Mouse (Mus musculus): ENCODE data around the gene Sh3d21. TPM values are rescaled to one million over a fixed set of nuclear protein-coding genes. Genes with fewer than 3 reads are reported as not detected.

Gene Sh3d21
- polyA plus RNA-seq, 1 experiment = 0.27 TPM

GRCm38 (mm10) chr4:126203336-126203895 is 40.1 kb upstream of the Sh3d21 start:
- H3K79me2 ChIP-seq (ENCODE audit: control insufficient read depth, insufficient read depth) = peaks cover 39% of the 10 kb centered on the region
- no peak for TF ChIP-seq MYOG (IDR thresholded peaks at IDR 0.05; ENCODE audit: control insufficient read depth, extremely low read depth, insufficient read length)
- TF ChIP-seq FOSL1 (IDR thresholded peaks at IDR 0.05; ENCODE audit: insufficient read depth, low read length, poor library complexity, severe bottlenecking) = no peak
- no peak for TF ChIP-seq MYOD1 (IDR thresholded peaks at IDR 0.05; ENCODE audit: control insufficient read depth, insufficient read length, low read depth)
- no peak for TF ChIP-seq MAX (IDR thresholded peaks at IDR 0.05)
- TF ChIP-seq CEBPB (IDR thresholded peaks at IDR 0.05; ENCODE audit: low read depth) = no peak
- no peak for TF ChIP-seq CTCF (IDR thresholded peaks at IDR 0.05; ENCODE audit: control insufficient read depth, insufficient read depth, insufficient read length)
- TF ChIP-seq USF1 (IDR thresholded peaks at IDR 0.05; ENCODE audit: low read depth) = no peak
- peak overlapping the region; percentile 24 for H3K4me3 ChIP-seq (ENCODE audit: insufficient read depth, poor library complexity, severe bottlenecking)
- H3K36me3 ChIP-seq (ENCODE audit: control insufficient read depth, insufficient read depth) = peaks cover 13% of the 10 kb centered on the region
- H3K27me3 ChIP-seq (ENCODE audit: control insufficient read depth, insufficient read depth, insufficient read length) = no peaks in the 10 kb centered on the region
- H3ac ChIP-seq (ENCODE audit: control insufficient read depth, insufficient read length, low read depth) = no peak overlapping the region
- peaks cover 38% of the 10 kb centered on the region for H3K79me3 ChIP-seq (ENCODE audit: low read depth)

GRCm38 (mm10) chr4:126202303-126203181 is 39.3 kb upstream of the Sh3d21 start, which contains the start of gene Thrap3:
TSS of gene Thrap3 (minus strand) at chr4:126202760.
- Histone ChIP-seq H3K79me2 (ENCODE audit: control insufficient read depth, insufficient read depth) (peaks cover 48% of the 10 kb centered on the region), H3ac (ENCODE audit: control insufficient read depth, insufficient read length, low read depth) (peak within 1 kb of the TSS; percentile 93), H3K36me3 (ENCODE audit: control insufficient read depth, insufficient read depth) (peaks cover 13% of the 10 kb centered on the region), H3K4me3 (ENCODE audit: insufficient read depth, poor library complexity, severe bottlenecking) (peak within 1 kb of the TSS; percentile 69), H3K27me3 (ENCODE audit: control insufficient read depth, insufficient read depth, insufficient read length) (no peaks in the 10 kb centered on the region), H3K79me3 (ENCODE audit: low read depth) (peaks cover 47% of the 10 kb centered on the region)
- TF ChIP-seq MYOD1 (IDR thresholded peaks at IDR 0.05; ENCODE audit: control insufficient read depth, insufficient read length, low read depth) = no peak
- TF ChIP-seq FOSL1 (IDR thresholded peaks at IDR 0.05; ENCODE audit: insufficient read depth, low read length, poor library complexity, severe bottlenecking) = no peak
- peak; percentile 95 for TF ChIP-seq USF1 (IDR thresholded peaks at IDR 0.05; ENCODE audit: low read depth)
- TF ChIP-seq MAX (IDR thresholded peaks at IDR 0.05) = peak; percentile 71
- TF ChIP-seq CEBPB (IDR thresholded peaks at IDR 0.05; ENCODE audit: low read depth) = no peak
- TF ChIP-seq MYOG (IDR thresholded peaks at IDR 0.05; ENCODE audit: control insufficient read depth, extremely low read depth, insufficient read length) = no peak

GRCm38 (mm10) chr4:126201514-126202302 is 38.4 kb upstream of the Sh3d21 start:
- peaks cover 16% of the 10 kb centered on the region for H3K36me3 ChIP-seq (ENCODE audit: control insufficient read depth, insufficient read depth)
- H3K79me2 ChIP-seq (ENCODE audit: control insufficient read depth, insufficient read depth) = peaks cover 56% of the 10 kb centered on the region
- H3ac ChIP-seq (ENCODE audit: control insufficient read depth, insufficient read length, low read depth) = peak overlapping the region; percentile 93
- H3K4me3 ChIP-seq (ENCODE audit: insufficient read depth, poor library complexity, severe bottlenecking) = peak overlapping the region; percentile 69
- no peaks in the 10 kb centered on the region for H3K27me3 ChIP-seq (ENCODE audit: control insufficient read depth, insufficient read depth, insufficient read length)
- TF ChIP-seq USF1 (IDR thresholded peaks at IDR 0.05; ENCODE audit: low read depth) (no peak), FOSL1 (IDR thresholded peaks at IDR 0.05; ENCODE audit: insufficient read depth, low read length, poor library complexity, severe bottlenecking) (no peak), MAX (IDR thresholded peaks at IDR 0.05) (peak; percentile 4)
- H3K79me3 ChIP-seq (ENCODE audit: low read depth) = peaks cover 55% of the 10 kb centered on the region

GRCm38 (mm10) chr4:126200656-126201055 is 37.4 kb upstream of the Sh3d21 start:
- Histone ChIP-seq H3K4me3 (ENCODE audit: insufficient read depth, poor library complexity, severe bottlenecking) (peak overlapping the region; percentile 69), H3K79me3 (ENCODE audit: low read depth) (peaks cover 66% of the 10 kb centered on the region), H3K36me3 (ENCODE audit: control insufficient read depth, insufficient read depth) (peaks cover 20% of the 10 kb centered on the region), H3ac (ENCODE audit: control insufficient read depth, insufficient read length, low read depth) (peak overlapping the region; percentile 49), H3K27me3 (ENCODE audit: control insufficient read depth, insufficient read depth, insufficient read length) (no peaks in the 10 kb centered on the region), H3K79me2 (ENCODE audit: control insufficient read depth, insufficient read depth) (peaks cover 67% of the 10 kb centered on the region)
- TF ChIP-seq FOSL1 (IDR thresholded peaks at IDR 0.05; ENCODE audit: insufficient read depth, low read length, poor library complexity, severe bottlenecking) (no peak), MYOD1 (IDR thresholded peaks at IDR 0.05; ENCODE audit: control insufficient read depth, insufficient read length, low read depth) (no peak), CEBPB (IDR thresholded peaks at IDR 0.05; ENCODE audit: low read depth) (no peak), MYOG (IDR thresholded peaks at IDR 0.05; ENCODE audit: control insufficient read depth, extremely low read depth, insufficient read length) (no peak), MAX (IDR thresholded peaks at IDR 0.05) (no peak), CTCF (IDR thresholded peaks at IDR 0.05; ENCODE audit: control insufficient read depth, insufficient read depth, insufficient read length) (no peak), USF1 (IDR thresholded peaks at IDR 0.05; ENCODE audit: low read depth) (no peak)

GRCm38 (mm10) chr4:126200036-126200435 is 36.7 kb upstream of the Sh3d21 start:
- H3K79me2 ChIP-seq (ENCODE audit: control insufficient read depth, insufficient read depth) = peaks cover 73% of the 10 kb centered on the region
- peaks cover 71% of the 10 kb centered on the region for H3K79me3 ChIP-seq (ENCODE audit: low read depth)
- peak overlapping the region; percentile 69 for H3K4me3 ChIP-seq (ENCODE audit: insufficient read depth, poor library complexity, severe bottlenecking)
- peaks cover 20% of the 10 kb centered on the region for H3K36me3 ChIP-seq (ENCODE audit: control insufficient read depth, insufficient read depth)
- H3K27me3 ChIP-seq (ENCODE audit: control insufficient read depth, insufficient read depth, insufficient read length) = no peaks in the 10 kb centered on the region
- H3ac ChIP-seq (ENCODE audit: control insufficient read depth, insufficient read length, low read depth) = peak overlapping the region; percentile 29
- TF ChIP-seq MYOG (IDR thresholded peaks at IDR 0.05; ENCODE audit: control insufficient read depth, extremely low read depth, insufficient read length) = no peak
- TF ChIP-seq CTCF (IDR thresholded peaks at IDR 0.05; ENCODE audit: control insufficient read depth, insufficient read depth, insufficient read length) = no peak
- no peak for TF ChIP-seq MAX (IDR thresholded peaks at IDR 0.05)
- no peak for TF ChIP-seq CEBPB (IDR thresholded peaks at IDR 0.05; ENCODE audit: low read depth)
- TF ChIP-seq FOSL1 (IDR thresholded peaks at IDR 0.05; ENCODE audit: insufficient read depth, low read length, poor library complexity, severe bottlenecking) = no peak
- no peak for TF ChIP-seq MYOD1 (IDR thresholded peaks at IDR 0.05; ENCODE audit: control insufficient read depth, insufficient read length, low read depth)
- no peak for TF ChIP-seq USF1 (IDR thresholded peaks at IDR 0.05; ENCODE audit: low read depth)
